Mouse (Mus musculus) megakaryocyte-erythroid progenitor cell, adult 5-6 weeks (primary cell): ENCODE results near the gene Rps5. TPM values are rescaled to one million over a fixed set of nuclear protein-coding genes. Genes with fewer than 3 reads are reported as not detected.
"Not testable (repeated sequence)": the region's sequence is repeated elsewhere in the genome, so short reads cannot be mapped to it uniquely, and the experiment has no call there.

Source experiments
- ATAC-seq: replicated peaks from 2 replicates; pipeline ENCODE4 v1.8.0; 2016; ENCODE audit warnings: mild to moderate bottlenecking, inconsistent platforms; ENCODE audit not compliant: severe bottlenecking, poor library complexity, low FRiP score, low TSS enrichment
- total RNA-seq, 2 experiments: library from RNA; stranded (forward) in 1 of 2; stranded (reverse) in 1 of 2; fragments of 200-1000, 215-1000 nt in 1 of 2; fragments of >200 nt in 1 of 2; fragmentation: Nextera tagmentation in 1 of 2; gene quantifications; 2 replicates each; pipeline ENCODE4 v1.2.3; 2014 to 2017

The Rps5 gene
- total RNA-seq, 2 experiments from 2014 or later, result 2,335 to 3,241 TPM

DNA sequence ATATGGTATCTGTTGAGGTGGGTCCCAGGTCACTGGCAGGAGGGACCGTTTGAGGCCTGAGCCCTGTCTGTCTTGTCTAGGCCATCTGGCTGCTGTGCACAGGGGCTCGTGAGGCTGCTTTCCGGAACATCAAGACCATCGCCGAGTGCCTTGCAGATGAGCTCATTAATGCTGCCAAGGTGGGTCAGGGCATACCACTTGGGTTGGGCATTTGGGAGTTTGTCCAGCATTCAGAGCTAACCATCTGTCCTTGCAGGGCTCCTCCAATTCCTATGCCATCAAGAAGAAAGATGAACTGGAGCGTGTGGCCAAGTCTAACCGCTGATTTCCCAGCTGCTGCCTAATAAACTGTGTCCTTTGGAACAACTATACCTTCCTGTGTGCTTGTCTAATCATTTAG, 4.2 kb downstream of the Rps5 start:
- ATAC-seq, result no peak

DNA sequence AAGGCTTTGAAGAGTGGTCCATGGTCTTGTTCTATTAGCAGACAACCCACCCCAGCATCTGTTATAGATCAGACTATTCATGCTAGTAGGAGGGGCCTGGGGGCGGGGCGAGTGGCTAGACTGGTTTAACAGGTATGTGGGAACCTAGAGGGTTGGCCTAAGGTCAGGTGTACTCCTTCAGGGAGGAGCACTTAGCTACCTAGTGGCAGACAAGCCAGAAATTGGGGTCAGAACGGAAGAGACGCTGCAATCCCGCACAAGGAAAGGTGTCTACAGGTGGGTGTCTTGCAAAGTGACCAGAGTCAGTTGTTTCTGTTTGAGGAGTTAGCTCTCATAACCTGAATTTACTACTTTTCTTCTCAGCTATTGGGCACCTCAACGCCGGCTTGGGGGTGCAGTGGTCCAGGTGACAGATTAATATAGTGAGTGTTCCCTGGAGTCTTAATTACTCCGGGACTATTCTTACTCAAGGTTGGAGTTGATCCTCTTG, 5.1 kb downstream of the Rps5 start, which contains the start of gene Rnf225:
Gene Rnf225, plus strand, starts transcription at position 226 of the 490 bp plus-strand sequence.
- ATAC-seq, result no peak

DNA sequence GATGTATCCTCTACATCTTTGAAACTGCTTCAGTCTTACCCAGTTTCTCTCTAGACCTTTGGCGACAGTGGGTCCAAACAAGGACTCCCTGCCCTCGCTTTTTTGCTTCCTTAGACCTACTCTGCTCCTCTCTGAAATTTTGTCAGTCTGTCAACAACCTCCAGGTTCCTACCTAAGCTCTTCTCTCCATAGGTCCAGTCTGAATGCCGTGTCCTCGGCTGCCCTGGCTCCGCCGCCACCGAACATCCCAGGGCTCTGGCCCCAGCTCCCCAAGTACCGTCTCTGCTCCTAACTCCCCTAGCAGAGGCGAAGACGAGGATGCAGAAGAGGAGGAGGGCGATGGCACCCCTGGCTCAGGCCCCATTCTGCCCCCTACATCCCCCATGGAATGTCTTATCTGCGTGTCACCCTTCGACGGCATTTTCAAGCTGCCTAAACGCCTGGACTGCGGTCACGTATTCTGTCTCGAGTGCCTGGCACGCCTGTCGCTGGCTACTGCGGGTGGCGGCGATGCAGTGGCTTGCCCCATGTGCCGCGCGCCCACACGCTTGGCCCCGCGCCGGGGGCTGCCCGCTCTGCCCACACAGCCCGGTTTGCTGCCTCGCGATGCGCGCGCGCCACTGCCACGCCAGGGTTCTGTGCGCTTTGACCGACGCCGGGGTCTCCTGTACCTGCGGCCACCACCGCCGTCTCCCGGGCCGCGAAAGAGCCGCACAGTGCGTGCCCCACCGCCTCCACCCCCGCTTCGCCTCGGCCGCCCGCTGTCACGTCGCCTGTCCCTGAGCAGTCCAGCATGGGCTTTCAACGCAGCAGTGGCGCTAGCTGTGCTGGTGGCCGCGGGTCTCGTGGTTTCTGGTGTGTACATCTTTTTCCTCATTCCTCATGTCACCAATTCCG, 5.9 kb downstream of the Rps5 start:
- peak; percentile 44 for ATAC-seq

DNA sequence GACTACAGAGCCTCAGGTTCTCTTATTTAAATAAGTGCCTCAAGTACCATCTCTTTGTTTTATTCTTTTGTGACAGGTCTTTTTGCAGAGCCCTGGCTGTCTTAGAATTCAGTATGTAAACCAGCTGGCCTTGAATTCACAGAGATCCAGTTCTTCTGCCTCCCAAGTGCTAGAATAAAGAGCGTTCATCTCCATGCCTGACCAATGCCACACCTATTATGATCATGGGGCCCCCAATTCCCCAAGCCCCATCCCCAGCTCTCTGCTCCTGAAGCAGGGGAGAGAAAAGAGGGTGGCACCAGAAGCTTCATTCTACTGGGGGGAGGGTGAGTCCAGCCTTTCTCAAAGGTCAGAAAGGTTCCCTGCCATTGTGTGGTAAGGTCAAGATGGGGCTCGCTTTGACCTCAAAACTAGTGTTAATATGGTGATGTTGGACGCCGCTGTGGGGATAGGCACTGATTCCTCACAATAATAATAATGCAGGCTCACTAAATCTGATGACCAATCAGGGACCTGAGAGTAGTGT, 11.6 kb downstream of the Rps5 start:
- ATAC-seq, result no peak

DNA sequence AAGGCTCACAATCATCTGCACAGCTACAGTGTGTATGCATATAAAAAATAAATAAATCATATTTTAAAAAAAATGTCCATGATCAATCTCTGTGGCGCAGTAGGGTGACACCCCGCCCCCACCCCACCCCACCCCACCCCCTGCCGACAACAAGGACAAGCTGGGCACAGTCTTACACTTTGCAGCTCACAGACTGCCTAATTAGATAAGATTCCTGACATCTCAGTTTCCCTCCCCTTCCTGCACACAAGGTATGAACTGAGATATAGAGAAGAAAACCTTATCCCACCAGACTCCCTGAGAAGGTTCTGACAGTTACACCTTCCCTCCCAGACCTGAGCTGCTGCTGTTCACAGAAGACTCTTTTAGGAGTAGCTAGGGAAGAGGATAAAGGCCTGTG, 12.7 kb downstream of the Rps5 start:
- peak; percentile 59; the same call in 1 of the 2 replicates for ATAC-seq

DNA sequence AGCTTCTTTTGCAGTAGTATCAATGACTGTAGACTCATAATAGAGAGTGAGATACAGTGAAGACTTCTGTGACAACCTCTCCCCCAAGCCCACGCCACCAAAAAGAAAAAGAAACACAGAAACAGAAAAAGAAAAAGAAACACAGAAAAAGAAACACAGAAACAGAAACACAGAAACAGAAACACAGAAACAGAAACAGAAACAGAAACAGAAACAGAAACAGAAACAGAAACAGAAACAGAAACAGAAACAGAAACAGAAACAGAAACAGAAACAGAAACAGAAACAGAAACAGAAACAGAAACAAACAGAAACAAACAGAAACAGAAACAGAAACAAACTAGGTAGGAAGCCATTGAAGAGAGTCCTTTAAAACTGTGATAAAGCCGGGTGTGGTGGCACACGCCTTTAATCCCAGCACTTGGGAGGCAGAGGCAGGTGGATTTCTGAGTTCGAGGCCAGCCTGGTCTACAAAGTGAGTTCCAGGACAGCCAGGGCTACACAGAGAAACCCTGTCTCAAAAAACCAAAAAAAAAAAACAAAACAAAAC, 15.2 kb downstream of the Rps5 start:
- not testable (repeated sequence) for ATAC-seq

DNA sequence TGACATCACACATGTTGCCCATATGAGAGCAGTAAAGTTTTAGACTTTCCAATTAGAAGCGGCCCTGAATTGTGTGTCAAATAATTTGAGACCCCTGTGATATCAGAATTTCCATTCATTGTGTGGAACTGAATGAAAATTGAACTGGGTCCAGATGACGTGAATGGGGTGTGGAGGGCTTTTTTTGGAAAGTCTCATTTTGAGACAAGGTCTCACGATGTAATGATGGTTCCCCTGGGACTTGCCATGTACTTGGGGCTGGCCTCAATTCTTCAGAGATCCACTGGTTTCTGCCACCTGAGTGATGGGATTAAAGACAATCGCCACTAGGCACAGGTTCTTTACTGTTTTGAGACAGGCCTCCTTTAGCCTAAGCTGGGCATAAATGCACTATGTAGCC, 18.5 kb downstream of the Rps5 start:
- ATAC-seq, result no peak

DNA sequence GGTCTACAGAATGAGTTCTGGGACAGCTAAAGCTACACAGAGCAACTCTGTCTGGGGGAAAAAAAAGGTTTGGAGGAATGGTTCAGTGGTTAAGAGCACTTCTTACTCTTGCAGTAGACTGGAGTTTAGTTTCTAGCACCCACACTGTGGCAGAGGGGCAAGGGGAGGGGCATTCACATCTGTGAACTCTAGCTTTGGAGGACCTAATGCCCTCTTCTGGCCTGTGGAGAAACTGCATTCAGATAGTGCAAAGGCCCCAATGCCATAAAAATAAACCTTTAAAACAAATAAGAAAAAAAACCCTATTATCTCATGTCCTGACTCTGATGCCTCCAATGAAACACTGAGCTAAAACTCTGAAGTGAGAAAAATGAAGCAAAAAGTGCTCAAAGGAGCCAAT, 21.4 kb downstream of the Rps5 start:
- peak; percentile 92 for ATAC-seq

DNA sequence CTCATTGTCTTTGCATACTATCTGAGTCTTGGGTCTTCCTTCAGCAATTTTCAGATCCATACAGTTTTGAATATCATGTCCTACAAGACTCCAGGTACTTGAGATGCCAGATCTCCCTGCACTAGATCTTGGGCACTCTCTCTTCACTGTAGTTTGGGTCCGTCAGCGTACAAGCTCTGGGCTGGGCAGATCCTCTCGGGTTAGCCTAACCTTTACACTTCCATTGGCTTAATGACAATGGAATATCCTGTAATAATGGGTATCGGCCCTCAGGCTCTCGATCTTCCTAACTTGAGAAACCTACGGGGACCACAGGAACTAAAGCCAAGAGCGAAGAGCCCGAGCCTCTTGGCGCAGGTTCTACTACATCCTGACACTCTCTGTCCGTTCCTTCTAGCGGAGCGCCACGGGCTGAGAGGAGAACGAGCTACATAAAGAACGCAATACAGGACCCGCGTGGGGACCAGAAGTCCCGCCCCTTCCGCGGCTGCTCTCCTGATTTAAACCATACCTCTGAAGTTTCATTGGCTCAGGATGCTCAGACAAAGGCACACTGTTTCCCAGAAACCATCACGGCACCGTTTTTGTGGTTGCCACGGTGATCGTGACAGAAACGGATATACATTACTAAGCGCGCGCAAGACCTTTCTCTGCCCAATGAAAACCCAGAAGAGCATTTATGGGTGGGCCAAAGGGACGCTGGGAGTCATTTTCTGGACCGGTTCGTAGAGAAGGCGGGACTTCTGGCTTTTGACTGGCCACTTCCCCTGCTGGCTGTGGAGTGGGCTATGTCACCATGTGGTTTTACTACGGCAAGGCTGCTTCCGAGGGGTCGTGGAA, 27.2 kb downstream of the Rps5 start:
- ATAC-seq, result peak; percentile 97

DNA sequence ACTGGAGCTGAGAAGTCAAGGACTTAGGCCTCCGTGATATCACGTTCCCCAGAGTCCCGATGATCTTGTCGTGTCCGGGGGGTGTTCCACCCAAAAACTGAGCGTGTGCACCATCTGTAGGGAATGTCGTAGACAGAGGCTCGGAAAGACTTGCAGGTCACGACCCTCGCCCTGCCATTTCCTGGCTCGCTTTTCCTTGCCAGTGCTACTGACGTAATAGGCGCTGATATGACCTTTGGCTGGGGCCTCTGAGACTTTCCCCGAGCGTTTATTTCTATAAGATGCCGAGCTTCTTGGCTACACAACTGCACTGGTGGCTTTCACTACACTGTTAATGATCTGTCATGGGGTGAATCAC, 27.8 kb downstream of the Rps5 start:
- ATAC-seq, result peak; percentile 45

DNA sequence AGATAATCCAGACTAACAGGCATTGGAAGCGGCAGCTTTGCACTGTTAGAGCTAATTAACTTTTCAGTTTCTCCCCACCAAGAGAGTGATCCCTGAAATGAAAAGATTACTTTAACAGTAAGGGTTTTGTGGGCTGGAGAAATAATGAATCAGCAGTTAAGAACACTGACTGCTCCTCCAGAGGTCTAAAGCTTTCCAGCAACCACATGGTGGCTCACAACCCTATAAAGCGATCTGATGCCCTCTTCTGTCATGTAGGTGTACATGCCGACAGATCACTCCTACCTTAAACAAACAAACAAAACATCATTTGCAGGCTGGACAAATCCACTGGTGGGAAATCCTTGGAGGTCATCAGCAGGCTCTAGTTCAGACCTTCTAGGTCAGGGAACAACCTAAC, 32.8 kb downstream of the Rps5 start:
- peak; percentile 89 for ATAC-seq

DNA sequence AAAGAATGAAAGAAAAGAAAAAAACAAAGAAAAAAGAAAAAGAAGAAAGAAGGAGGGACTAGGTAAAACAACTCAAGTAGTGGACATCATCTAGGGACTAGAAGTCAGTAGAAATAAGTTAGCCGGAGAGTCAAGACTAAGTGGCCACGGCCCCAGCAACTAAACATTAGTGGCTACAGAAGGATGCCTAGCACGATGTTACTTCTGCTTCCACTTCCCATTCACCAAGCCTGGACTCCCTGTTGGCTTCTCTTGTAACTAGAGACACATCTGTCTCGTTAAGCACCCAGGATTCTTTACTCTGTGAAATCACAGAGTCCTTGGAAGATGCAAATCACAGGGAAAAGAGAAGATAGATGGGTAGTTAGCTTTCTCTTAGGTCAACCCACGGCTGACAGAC, 35.4 kb downstream of the Rps5 start:
- no peak for ATAC-seq

DNA sequence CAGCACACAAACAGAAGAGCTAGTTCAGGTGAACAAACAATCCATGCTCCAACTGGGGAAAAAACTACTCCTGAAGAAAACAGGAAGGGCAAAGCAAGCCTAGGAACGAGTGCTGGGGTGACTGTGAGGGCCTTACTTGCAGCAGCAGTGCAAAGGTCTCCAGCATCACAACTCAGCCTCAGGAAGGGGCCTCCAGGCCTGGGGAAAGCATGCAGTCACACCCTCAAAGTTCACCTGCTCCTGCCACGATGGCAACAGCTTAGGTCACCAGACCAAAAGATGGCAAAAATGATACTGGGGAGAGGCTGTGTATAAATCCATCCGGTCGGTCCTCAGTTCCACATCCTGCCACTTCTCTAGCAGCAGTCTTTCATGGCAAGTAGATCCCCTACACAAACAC, 36.9 kb downstream of the Rps5 start:
- no peak for ATAC-seq

DNA sequence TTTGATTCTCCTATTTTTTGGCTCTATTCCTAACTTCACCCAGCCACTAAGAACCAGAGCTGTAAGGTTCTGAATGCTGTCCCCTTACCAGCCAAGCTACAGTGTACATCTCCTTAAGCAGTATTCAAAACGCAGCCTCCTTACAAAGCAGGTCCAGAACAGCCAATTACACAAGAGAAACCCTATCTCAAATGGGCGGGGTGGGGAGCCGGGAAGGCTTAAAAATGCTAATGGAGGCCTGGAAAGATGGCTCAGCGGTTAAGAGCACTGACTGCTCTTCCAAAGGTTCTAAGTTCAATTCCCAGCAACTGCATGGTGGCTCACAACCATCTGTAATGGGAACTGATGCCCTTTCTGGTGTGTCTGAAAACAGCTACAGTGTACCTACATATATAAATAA, 37.6 kb downstream of the Rps5 start:
- no peak for ATAC-seq

DNA sequence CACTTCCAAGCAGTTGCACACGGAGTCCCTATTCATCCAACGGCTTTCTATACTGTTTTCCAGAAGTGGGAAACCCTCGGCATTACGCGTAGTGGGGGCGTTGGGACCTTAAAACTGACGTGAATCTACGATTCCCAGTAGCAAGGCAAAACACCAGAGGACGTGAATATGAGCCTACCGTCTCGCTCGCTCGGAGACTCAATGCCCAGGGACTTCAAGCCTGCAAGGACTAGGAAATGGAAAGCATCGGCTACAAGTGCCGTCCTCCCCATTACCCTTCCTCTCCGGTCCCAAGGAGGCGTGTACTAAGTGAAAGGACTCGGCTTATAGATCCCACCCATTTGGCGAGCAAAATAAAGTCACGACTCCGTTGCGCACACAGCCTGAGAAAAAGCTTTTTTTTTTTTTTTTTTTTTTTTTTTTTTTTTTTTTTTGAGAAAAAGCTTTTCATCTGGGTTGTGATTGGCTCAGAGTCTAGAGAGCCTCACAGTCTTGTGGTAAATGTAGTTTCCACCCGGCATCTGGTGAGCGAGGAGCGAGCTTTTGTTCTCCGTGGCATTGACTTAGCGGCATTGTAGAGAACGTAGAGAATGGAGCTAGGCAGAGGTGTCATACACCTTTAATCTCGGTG, 39.5 kb downstream of the Rps5 start:
- ATAC-seq, result peak; percentile 71

DNA sequence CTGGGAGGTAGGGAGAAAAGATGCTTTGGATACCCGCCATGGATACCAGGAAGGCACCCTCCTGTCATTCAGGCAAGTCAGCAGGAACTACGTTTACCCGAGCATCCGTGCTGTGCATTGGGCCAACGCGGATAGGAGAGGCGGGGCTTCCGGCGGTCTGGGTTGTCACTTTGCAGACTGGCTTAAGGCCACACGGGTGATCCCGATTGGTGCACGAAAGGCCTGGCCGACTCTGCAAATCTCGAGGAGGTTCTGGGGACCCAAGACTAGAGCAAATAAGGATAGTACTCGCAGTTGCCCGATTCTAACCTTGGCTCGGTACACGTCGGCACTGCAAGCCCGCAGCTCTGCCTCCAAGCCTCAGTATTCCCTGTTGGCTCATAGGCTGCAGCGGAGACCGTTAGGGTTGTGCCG, 43.6 kb downstream of the Rps5 start, which contains the start of gene Zfp324:
Gene Zfp324, plus strand, starts transcription at position 161 of the 414 bp plus-strand sequence.
- peak; percentile 90 for ATAC-seq

DNA sequence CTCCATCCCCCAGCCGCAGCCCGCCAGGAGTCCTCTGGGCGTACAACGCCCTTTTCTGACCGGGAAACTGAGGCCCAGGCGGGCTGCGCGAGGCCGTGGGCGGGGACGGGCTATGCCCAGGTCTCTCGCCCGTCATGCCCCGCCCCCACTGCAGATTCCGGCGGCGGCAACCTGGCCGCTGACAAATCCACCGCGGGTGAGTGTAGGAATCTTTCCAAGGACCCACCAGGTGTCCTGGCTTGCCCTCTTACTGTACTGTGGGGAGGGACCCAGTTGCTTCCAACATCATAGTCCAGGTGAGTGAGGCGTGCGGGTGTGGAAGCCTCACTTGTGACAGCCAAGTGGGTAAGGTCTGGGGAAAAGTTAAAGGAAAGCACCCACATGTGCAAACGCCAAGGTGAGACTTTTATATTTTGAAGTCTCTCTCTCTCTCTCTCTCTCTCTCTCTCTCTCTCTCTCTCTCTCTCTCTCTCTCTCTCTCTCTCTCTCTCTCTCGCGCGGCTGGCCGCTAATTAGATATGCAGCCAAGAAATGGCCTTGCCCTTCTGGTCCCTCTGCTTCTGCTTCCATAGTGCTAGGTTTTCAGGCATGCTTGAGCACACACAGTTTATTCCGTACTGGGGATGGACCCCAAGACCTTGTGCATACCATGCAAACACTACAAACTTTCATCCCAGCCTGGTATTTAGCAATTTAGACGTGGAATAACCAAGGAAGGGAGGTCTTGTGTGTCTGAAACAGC, 44.2 kb downstream of the Rps5 start:
- ATAC-seq, result peak; percentile 55

DNA sequence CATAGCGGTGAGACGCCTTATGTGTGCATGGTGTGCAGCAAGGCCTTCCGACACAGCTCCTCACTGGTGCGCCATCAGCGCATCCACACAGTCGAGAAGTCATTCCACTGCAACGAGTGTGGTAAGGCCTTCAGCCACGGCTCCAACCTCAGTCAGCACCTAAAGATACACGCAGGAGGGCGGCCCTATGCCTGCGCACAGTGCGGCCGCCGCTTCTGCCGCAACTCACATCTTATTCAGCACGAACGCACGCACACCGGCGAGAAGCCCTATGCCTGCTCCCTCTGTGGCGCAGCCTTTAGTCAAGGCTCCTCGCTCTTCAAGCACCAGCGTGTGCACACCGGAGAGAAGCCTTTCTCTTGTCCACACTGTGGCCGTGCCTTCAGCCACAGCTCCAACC, 48.8 kb downstream of the Rps5 start:
- ATAC-seq, result no peak
